Mouse (Mus musculus) mouse trophoblast stem cell (cell line): Measurements from ENCODE around the gene Pogk.

ENCODE experiments used
- in situ Hi-C, 2 experiments: fragments of 300-500 bp; cut with MseI, MboI; formaldehyde crosslinking; loops; 2 replicates in 1 of 2; 3 replicates in 1 of 2; pipeline ENCODE4 v1.15.1; 2025

Pogk gene

GRCm38 (mm10) chr1:166379630-166380231 is 29.9 kb downstream of the Pogk start:
- in situ Hi-C loops = no loop called here

- in situ Hi-C loops = no loop called here
These were observed 30.5 kb downstream of the Pogk start, which contains the start of gene Tada1 for GRCm38 (mm10) chr1:166379013-166379629. Gene Tada1 (plus strand): TSS chr1:166379097.

GRCm38 (mm10) chr1:166378431-166379012 is 31.1 kb downstream of the Pogk start:
- in situ Hi-C loops = no loop called here

DNA sequence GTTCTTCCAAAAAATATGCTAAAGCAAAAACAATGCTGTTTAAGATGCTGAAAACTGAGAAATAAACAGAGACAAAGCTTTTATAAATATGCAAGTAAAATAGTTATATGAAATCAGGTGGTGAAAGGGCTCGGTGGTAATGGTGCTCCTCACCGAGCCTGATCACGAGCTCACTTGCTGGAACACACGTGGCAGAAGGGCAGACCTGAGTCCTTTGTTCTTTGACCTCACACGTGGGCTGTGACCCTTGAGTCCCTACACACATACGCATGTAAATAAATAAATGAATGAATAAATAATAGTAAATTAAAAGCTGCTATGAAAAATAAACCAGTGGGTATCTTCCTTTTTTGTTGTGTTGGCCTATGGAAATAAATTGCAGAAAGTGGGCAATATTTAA is 32.5 kb downstream of the Pogk start:
- in situ Hi-C loops = no loop called here

DNA sequence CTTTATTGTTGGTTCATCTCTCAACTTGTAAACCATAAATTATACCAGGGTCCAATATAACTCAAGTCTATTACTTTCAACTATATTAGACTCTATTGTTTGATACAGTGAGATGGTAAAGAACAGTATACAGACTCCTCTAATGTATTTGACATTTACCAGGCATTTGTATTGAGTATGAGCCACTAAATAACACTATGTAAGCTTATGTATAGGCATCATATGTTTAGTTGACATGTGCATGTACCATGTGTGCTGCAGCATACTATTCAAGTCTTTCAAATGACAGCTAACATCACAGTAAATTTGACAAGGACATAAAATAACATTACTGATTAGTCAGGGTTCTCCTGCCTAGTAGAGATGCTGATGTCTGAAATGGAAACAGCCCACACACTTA is 46.5 kb downstream of the Pogk start:
- in situ Hi-C loops = loop anchor here in 1 of 2 experiments (10.0 kb wide), 1 partner anchor 198 kb away; no protein-coding TSS in a partner anchor

DNA sequence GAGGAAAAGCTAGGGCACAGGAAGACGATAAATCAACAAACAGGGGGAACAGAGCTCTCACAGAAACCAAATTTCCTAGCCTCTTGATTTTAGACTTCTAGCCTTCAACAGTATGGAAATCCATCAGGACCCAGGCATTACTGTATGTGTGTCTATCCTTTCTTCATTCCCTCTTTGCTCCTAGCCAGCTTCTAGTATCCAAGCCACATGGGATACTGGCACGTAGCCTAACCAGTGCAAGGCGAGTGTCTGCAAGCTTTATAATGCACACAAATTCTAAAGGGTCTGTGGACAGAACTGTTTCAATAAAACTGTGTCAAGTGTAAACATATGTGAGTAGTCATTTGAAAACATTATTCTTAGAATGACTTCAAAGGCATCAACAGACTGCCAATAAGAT is 47.0 kb downstream of the Pogk start:
- in situ Hi-C loops = loop anchor here in 1 of 2 experiments (10.0 kb wide), 1 partner anchor 198 kb away; no protein-coding TSS in a partner anchor

DNA sequence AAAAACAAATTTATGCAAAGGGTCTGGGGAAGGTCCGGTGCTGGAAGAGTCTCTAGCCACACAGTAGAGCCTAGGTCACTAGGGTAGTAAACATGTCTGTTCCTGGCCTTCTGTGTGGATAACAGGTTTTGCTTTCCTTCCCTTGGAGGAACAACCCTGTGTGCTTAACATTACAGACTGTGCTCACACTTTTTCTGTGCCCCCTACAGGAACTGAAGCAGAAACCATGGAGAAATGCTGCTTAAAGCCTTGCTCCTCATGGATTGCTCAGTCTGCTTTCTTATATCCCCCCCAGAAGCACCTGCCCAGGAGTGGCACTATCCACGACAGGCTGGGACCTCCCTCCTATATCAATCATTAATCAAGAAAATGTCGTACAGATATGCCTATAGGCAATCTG is 47.8 kb downstream of the Pogk start:
- in situ Hi-C loops = loop anchor here in 1 of 2 experiments (10.0 kb wide), 1 partner anchor 197 kb away; no protein-coding TSS in a partner anchor

DNA sequence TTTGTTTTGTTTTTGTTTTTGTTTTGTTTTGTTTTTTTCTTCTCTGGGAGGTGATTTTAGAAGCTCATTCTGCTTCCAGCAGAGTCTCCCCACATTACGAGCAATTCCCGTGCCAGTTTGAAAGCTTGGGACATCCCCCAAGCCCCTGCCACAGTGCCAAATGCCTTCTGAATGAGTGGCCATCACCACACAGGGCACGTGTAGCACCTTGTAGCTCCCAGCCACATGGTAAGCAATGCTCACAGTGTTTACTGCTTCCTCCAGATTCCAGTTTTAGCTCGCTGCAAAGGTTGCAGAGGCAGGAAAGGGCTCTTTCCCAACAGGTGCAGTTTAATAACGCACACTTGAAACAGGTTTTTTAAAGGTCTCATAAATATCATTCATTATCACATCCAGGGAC is 48.8 kb downstream of the Pogk start:
- in situ Hi-C loops = loop anchor here in 1 of 2 experiments (10.0 kb wide), 1 partner anchor 196 kb away; no protein-coding TSS in a partner anchor

DNA sequence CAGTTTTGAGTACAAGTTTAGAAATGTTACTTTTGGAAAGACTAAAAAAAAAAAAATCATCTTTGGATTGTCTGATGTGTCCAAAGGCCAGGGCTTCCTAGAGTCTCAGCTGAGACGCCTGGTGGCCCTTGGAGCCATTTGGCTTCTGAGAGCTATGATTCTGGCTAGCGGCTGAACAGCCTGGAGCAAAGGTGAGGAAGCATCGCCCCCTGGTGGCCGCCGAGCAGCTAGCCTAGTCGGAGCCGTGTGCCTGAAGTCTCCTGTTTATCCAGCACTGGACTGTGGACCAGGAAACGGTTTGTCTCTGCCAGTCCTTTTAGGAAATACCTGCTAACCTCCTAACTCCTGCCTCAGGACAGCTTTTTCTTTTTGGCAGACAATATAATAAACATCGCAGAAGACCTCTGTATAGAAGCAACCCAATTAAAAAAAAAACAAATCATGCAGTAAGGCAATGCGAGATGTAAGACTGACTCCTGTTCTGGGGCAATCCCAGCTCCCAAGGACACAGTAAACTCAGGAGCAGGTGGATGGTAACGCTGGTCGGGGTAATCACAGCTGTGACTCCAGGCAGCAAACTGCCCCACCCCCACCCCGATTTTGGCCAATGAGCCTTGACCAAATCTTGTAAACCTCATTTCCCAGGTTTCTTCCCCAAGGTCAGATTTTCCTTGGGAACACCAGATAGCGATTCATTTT is 49.4 kb downstream of the Pogk start:
- in situ Hi-C loops = loop anchor here in 1 of 2 experiments (10.0 kb wide), 1 partner anchor 196 kb away; no protein-coding TSS in a partner anchor

- in situ Hi-C loops = no loop called here
These were observed 59.9 kb downstream of the Pogk start for GRCm38 (mm10) chr1:166349751-166350150.

GRCm38 (mm10) chr1:166349341-166349740 is 60.3 kb downstream of the Pogk start:
- in situ Hi-C loops = no loop called here

GRCm38 (mm10) chr1:166346906-166347305 is 62.8 kb downstream of the Pogk start:
- in situ Hi-C loops = no loop called here

- in situ Hi-C loops = no loop called here
These were observed 64.1 kb downstream of the Pogk start for GRCm38 (mm10) chr1:166345602-166346001.

DNA sequence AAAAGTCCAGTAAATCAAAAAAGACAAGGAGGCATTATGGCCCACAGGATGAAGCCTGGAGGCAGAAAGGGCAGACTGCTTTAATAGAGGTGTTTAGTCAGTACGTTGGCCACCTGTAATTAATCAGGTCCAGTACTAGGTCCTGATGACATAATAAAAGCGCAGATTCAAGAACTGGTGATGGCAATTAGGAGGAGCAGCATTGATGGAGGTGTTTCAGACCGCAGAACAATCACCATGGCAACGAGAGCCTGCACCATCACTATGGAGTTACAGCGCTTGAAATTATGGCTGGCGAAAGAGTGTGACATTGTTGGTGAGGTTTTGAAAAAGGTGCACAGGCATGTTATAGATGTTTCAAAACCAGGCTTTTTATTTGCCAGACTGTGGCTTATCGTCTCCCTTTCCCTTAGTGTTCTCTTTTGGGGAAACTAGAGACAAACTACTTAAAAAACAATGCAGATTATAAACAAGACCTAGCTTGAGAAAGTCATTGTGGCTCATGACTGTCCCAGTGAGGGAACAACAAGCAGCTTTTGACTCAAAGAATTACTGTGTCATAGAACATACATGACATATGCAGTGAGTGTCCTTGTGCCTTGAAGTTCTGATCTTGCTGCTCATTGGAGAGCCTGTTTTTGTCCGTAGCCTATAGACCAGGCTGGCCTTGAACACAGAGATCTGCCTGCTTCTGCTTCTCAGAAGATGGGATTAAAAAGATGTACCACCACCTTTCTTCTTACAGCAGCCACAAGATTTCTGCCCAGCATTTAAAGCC is 65.2 kb downstream of the Pogk start:
- in situ Hi-C loops = no loop called here

DNA sequence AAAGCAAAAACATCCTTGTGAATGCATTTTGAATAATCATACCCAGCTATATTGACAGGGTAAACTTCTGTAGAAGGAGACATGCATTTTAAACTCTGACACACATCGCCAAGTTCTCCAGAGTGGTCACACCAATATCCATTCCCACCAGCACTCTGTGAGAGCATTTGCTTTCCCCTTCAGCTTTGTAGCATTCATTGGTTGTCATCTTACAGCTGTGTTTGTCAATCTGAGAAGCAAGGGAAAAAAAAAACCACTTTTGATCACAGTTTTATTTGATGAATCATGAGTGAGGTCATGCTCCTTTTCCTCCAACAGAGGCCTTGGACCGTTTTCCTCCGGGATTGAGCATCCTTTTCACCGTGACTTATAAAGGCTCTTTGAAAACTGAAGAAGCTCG is 66.1 kb downstream of the Pogk start:
- in situ Hi-C loops = no loop called here

GRCm38 (mm10) chr1:166342539-166342938 is 67.1 kb downstream of the Pogk start:
- in situ Hi-C loops = no loop called here

DNA sequence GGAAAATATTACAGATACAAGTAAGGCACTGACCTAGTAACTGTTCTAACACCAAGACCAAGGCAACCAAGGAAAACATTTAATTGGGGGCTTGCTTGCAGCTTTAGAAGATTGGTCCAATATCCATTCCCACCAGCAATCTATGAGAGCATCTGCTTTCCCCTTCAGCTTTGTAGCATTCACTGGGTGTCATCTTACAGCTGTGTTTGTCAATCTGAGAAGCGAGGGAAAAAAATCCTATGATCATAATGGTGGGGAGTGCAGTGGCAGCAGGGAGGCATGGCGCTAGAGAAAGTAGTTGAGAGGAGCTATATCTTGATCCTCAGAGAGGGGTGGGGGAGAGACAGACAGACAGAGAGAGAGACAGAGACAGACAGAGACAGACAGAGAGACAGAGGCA is 67.6 kb downstream of the Pogk start:
- in situ Hi-C loops = no loop called here

DNA sequence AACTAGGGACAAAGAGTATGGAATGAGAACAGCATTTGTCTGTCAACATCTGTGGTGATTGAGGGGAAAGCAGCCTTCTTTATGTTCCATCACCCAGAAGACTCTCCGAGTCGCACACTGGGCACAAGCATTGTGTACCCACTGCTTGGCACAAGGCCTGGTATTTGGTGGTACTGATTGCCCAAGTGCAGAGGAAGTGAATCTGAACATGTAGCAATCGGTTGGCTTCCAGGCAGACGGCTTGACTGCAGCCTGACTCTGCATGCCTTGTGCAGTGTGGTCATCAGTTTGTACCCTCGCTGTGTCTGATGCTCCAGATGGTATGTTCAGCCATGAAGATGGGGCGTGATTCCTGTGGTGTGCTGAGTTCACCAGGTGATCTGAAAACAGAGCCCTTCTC is 70.6 kb downstream of the Pogk start:
- in situ Hi-C loops = no loop called here
